Mouse (Mus musculus) right cerebral cortex, postnatal 4 days (tissue): ENCODE data around the gene Sik2.

Experiments
- DNase-seq: peaks from one replicate; pipeline ENCODE4 v3.0.0-alpha.2; 2022

The Sik2 gene

DNA sequence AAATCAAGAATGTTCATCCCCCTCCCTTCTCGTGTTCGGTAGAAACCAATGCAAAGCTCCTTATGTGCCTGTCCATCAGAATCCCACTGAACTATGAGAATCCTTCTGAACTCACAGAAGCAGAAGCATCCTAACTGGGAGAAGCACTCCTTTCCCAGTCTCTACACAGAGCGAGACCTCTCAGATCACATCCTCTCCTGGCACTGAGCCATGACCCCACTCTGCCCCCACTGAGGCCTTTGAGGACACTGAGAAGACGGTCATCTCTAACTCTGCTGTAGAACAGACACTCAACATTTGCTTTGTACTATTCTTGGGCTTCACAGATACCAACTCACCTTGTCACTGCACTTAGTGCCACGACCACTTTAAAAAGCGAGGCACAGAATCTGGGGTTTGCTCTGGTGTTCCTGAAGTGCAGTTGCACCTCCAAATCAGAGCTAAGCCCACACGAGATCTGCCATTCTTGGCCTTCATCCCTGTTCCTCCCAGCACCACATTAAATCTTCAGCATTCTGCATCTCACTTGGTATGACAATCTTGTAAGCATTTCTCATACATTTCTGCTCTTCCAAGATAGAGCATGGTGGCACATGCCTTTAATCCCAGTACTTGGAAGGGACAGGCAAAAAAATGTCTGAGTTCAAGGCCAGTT, 96.9 kb downstream of the Sik2 start:
- no peak for DNase-seq

DNA sequence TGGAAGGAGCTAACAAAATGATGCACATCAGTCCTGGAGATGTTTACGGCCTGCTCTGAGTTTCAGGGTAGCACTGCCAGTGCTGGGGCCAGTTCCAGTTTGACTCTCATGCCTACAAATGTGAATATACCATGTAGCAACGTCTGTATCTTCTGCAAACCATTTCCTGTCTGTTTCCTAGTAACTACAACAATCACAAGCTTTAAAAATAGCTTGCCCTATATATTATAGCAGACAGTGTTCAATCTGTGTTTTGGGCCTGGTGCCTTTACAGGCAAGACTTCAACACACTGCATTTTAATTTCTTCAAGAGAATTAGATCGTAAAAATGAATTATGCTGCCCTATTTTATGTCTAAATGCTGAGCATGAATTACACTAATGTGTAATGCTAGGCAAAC, 103.6 kb downstream of the Sik2 start:
- no peak for DNase-seq

GRCm38 (mm10) chr9:50904196-50904847, 104.6 kb downstream of the Sik2 start:
- DNase-seq, result no peak

DNA sequence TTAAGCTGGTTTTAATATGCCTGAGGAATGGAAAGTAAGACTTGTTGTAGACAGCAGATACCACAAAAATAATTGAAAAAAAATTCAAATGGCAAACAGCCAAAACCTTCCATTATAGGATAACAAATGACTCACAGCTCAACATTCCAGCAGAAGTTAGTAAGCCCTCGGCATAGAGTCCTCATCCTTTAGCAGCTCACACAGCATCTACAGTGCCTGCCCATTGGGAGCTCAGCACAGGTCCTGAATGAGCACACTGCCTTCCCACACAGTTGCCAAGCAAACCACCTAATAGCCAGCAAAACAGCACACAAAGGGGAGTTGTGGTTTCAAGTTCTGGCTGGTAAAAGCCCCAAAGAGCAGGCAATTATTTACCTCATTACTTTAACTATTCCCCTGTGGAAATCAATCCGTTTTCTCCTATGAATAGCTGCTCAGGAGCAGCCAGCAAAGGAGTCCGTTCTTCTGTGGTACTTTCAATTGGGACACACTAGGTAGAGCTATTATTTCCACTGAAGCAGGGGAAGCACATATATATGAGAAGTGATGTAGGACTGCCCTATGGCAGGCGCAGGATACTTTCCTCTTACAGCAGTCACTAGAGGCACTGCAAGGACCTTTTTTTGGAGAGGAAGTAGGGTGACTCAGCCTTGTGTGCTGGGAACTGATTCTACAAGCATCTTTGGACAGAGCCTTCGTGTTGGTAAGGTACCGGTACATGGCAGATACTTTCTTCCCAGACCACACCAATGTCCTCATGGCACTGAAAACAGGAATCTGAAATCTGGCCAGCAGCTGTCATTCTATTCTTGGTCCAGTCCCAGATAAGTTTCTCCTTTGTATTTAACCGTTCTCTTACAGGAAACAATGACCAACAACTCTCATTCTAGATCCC, 108.6 kb downstream of the Sik2 start:
- DNase-seq, result no peak

- peak; percentile 69 for DNase-seq
Measured at GRCm38 (mm10) chr9:50893665-50894064, 115.2 kb downstream of the Sik2 start.

- no peak for DNase-seq
Measured at GRCm38 (mm10) chr9:50890494-50891090, 118.3 kb downstream of the Sik2 start.

DNA sequence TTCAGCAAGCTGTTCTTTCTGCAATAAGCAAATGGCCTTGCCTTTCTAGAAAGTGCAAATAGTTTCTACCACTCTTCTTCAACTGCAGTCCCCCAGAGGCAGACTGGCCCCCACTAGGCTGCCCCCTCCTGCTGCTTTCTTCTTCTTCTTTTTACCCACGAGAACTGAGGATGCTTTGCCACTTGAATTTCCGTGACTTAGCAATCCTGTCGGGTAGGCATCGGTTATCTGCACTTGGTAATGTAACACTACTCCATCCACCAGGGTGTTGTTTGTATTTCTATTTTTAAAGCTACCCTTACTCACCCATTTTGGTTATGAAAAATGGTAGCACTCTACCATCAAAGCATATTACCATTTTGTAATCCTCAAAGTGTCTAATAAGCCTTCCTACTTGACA, 118.9 kb downstream of the Sik2 start:
- DNase-seq, result no peak

- no peak for DNase-seq
Measured at GRCm38 (mm10) chr9:50889211-50889610, 119.7 kb downstream of the Sik2 start.

DNA sequence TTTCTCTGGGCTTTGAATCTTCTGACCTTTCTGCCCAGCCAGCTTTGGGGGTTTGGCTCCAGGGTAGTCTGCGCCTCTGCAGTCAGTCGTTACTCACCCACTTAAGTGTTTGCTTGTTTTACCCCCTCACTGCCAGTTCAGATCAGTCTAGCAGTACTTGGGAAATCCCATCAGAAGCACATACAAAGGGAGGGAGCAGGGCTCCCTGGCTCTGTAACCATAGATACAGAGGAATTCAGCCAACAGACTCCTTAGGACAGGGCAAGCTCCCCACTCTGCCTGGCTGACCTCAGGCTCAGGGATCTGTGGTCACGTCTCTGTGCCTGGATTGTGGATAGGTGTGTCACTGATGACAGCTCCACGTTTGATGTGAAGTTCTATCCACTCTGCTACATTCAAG, 121.5 kb downstream of the Sik2 start:
- DNase-seq, result no peak

- DNase-seq, result no peak
Measured at GRCm38 (mm10) chr9:50886870-50887269, 122.0 kb downstream of the Sik2 start.

GRCm38 (mm10) chr9:50885600-50885987, 123.3 kb downstream of the Sik2 start:
- no peak for DNase-seq

- no peak for DNase-seq
Measured at GRCm38 (mm10) chr9:50884741-50885599, 123.9 kb downstream of the Sik2 start.

- DNase-seq, result no peak
Measured at GRCm38 (mm10) chr9:50884093-50884492, 124.8 kb downstream of the Sik2 start.

- DNase-seq, result no peak
Measured at GRCm38 (mm10) chr9:50882183-50882582, 126.7 kb downstream of the Sik2 start.

DNA sequence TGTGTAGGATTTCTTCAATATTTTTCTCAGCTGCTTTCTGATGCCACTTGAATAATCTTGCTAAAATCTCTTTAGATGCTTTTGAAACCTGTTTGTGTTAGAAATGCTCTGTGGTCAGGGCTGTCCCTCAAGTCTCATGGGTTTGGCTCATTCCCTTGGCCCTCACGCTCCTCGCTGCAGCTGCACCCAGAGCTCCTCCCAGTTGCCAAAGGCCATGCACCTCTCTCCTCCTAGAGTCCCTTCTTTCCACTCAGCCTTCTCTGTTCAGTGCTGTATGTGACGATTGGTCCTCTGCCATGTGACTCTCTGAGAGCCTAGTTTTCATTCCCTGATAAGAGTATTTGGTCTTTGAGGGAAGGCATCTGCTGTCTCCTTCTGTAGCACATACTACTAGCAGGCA, 131.4 kb downstream of the Sik2 start:
- no peak for DNase-seq

DNA sequence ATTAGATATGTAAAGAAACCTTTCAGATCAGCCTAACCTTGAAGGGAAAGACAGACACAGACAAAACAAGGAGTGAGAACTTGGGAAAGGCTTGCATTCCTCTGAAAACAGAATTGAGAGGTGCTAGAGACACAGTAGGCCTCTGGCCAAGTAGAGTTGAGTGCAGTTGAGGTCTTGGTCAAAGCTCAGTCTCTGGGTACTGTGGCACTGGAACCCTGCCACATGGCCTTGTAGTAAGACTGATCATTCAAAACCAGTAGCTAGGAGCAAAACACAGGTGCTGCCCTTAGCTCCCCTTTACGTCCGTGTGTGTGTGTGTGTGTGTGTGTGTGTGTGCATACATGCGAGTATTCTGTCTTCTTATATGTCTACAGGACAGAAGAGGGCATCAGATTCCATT, 132.6 kb downstream of the Sik2 start:
- DNase-seq, result no peak

DNA sequence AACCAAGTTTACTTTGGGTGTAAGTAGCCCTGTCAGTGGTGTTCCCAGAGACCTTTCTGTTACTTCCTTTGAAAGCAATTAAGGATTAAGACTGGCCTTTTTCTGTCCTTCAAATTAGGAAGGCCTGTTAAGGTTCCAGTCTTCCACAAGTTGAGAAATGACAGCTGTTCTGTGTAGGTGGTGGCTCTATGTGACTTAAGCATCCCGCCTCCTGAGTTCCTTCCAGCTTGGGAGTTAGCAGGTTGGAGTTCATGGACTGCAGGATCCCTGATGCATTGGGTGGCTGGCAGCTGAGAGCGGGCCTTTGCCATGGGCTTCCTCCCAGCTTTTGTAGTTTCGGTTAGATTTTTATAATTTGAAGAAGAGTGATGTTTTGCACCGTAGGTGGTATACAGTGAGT, 133.4 kb downstream of the Sik2 start:
- DNase-seq, result no peak

DNA sequence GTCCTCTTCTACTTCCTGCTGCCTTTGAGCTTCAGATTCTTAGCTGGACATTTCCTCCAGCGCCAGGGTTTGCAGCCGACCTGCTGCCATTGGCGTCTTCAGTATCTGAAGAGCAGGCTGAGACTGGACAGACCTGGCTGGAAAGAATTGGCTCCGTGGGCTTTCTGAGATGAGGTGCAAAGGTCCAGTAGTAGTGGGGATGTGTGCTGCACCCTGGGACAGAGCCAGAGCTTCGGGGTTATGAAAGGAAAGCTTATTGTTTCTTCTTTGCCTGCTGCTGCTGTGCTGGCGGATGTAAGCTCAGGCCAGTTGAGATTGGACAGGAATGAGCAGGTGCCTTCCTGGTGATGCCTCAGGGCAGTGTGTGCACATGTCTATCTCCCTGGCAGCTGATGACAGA, 134.8 kb downstream of the Sik2 start:
- DNase-seq, result no peak

- no peak for DNase-seq
Measured at GRCm38 (mm10) chr9:50873210-50873609, 135.7 kb downstream of the Sik2 start.

- DNase-seq, result no peak
Measured at GRCm38 (mm10) chr9:50868182-50868581, 140.7 kb downstream of the Sik2 start.

- DNase-seq, result no peak
Measured at GRCm38 (mm10) chr9:50867015-50867414, 141.9 kb downstream of the Sik2 start.

DNA sequence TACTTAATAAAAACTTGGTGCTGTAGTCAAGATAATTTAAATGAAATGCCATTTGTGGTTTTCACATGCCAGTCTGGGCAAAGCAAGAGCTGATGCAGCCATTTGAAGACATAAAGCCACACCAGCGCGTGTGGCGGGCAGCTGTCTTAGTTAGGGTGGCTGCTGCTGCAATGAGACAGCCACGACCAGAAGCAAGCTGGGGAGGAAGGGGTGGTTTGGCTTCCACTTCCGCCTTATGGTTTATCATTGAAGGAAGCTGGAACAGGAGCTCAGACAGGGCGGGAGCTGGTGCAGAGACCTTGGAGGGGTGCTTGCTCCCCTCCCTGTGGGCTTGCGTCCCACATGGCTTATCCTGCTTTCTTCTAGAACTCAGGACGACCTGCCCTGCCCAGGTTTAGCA, 143.1 kb downstream of the Sik2 start:
- no peak for DNase-seq

GRCm38 (mm10) chr9:50864877-50865276, 144.0 kb downstream of the Sik2 start:
- DNase-seq, result no peak
